In genomic region chr19:45596019-45596418, GRCm38 (mm10) we compare ENCODE assay signal across 9 mouse cellular contexts. TPM values are rescaled to one million over a fixed set of nuclear protein-coding genes. Genes with fewer than 3 reads are reported as not detected.
DNase-seq lines count a peak whose midpoint lies in the region; ATAC-seq and TF ChIP-seq lines count a peak whose summit lies in the region.
"Had no signal": no experiment of that assay in that cellular context is flagged by ENCODE, and none has a peak within 500 bp of the region (broad histone marks: within the 10 kb centered on the region; RNA-seq: fewer than 3 reads in every experiment).

No protein-coding gene starts in this region.

- H3K9me3 ChIP-seq in heart, embryonic 11.5 days (replicated peaks; ENCODE audit: control insufficient read depth, low read length): no peaks in the 10 kb centered on the region
- H3K9me3 ChIP-seq in embryonic facial prominence, embryonic 10.5 days: no peaks in the 10 kb centered on the region
- H3K9me3 ChIP-seq in midbrain, postnatal 0 days (ENCODE audit: low read length): no peaks in the 10 kb centered on the region
- H3K9me3 ChIP-seq in stomach, postnatal 0 days (ENCODE audit: control insufficient read depth, low read length): no peaks in the 10 kb centered on the region

- no peak for TF ChIP-seq CTCF in midbrain, postnatal 0 days (IDR thresholded peaks at IDR 0.05)
- no peak for TF ChIP-seq CTCF in stomach, postnatal 0 days (IDR thresholded peaks at IDR 0.05; ENCODE audit: low read depth)

- 0 out of 2 replicates have a peak, but pooled peaks cover under 1% of the 10 kb centered on the region for H3K36me3 ChIP-seq in heart, embryonic 11.5 days (ENCODE audit: control insufficient read depth, insufficient read depth, low read length)
- 0 out of 2 replicates have a peak, but pooled peaks cover 3% of the 10 kb centered on the region for H3K36me3 ChIP-seq in embryonic facial prominence, embryonic 10.5 days (replicated peaks)
- peaks cover 2% of the 10 kb centered on the region; the same call in 1 of the 2 replicates for H3K36me3 ChIP-seq in midbrain, postnatal 0 days (ENCODE audit: insufficient read depth, low read length)
- no peaks in the 10 kb centered on the region for H3K36me3 ChIP-seq in stomach, postnatal 0 days (ENCODE audit: control insufficient read depth, insufficient read depth, low read length)

- no peak overlapping the region for H3K9ac ChIP-seq in heart, embryonic 11.5 days (ENCODE audit: low read depth, low read length)
- no peak overlapping the region for H3K9ac ChIP-seq in midbrain, postnatal 0 days (replicated peaks; ENCODE audit: low read length, poor library complexity, severe bottlenecking)
- H3K9ac ChIP-seq in stomach, postnatal 0 days (ENCODE audit: low read length): no peak overlapping the region

- ATAC-seq in heart, embryonic 11.5 days (replicated peaks; ENCODE audit: insufficient number of reproducible peaks, low FRiP score, low TSS enrichment): no peak
- no peak for ATAC-seq in midbrain, postnatal 0 days (ENCODE audit: low FRiP score)
- ATAC-seq in stomach, postnatal 0 days (ENCODE audit: low FRiP score, low TSS enrichment): no peak
- ATAC-seq in megakaryocyte progenitor cell, adult 5-6 weeks (replicated peaks; ENCODE audit: poor library complexity): no peak

- 64% methylated on average over 7 of the region's 7 CpGs for WGBS in heart, embryonic 11.5 days (ENCODE audit: insufficient replicate concordance)
- 21% methylated on average over 7 of the region's 7 CpGs for WGBS in embryonic facial prominence, embryonic 10.5 days
- WGBS in midbrain, postnatal 0 days: 18% methylated on average over 7 of the region's 7 CpGs
- WGBS in stomach, postnatal 0 days: 63% methylated on average over 7 of the region's 7 CpGs

- no peak for TF ChIP-seq EP300 in stomach, postnatal 0 days (optimal IDR thresholded peaks at IDR 0.05)

- H3K27ac ChIP-seq in heart, embryonic 11.5 days (ENCODE audit: low read depth, low read length): no peak overlapping the region
- no peak overlapping the region; the same call in 1 of the 2 replicates for H3K27ac ChIP-seq in embryonic facial prominence, embryonic 10.5 days (replicated peaks)
- H3K27ac ChIP-seq in midbrain, postnatal 0 days (ENCODE audit: low read depth, low read length): no peak overlapping the region
- no peak overlapping the region for H3K27ac ChIP-seq in stomach, postnatal 0 days (replicated peaks)

- no peak overlapping the region for H3K4me3 ChIP-seq in heart, embryonic 11.5 days (ENCODE audit: low read depth, low read length)
- no peak overlapping the region for H3K4me3 ChIP-seq in embryonic facial prominence, embryonic 10.5 days
- no peak overlapping the region for H3K4me3 ChIP-seq in midbrain, postnatal 0 days (ENCODE audit: low read depth, low read length)
- no peak overlapping the region for H3K4me3 ChIP-seq in stomach, postnatal 0 days (ENCODE audit: low read depth, low read length)

- H3K27me3 ChIP-seq in heart, embryonic 11.5 days (ENCODE audit: control insufficient read depth, insufficient read depth, low read length): no peaks in the 10 kb centered on the region
- H3K27me3 ChIP-seq in embryonic facial prominence, embryonic 10.5 days (replicated peaks; ENCODE audit: low read depth, poor library complexity, severe bottlenecking): peaks cover 91% of the 10 kb centered on the region
- H3K27me3 ChIP-seq in midbrain, postnatal 0 days (ENCODE audit: insufficient read depth, low read length): no peaks in the 10 kb centered on the region
- H3K27me3 ChIP-seq in stomach, postnatal 0 days (ENCODE audit: control insufficient read depth, insufficient read depth, low read length): no peaks in the 10 kb centered on the region

- peak; percentile 94 for DNase-seq in heart, adult 11 months
- peak; percentile 51 for DNase-seq in embryonic facial prominence, embryonic 10.5 days (ENCODE audit: low spot score)
- DNase-seq in gastrocnemius, postnatal 25 days: peak; percentile 65
- peak; percentile 75 for DNase-seq in midbrain, postnatal 0 days (ENCODE audit: low spot score)
- no peak for DNase-seq in lung, postnatal 36 days
- no peak for DNase-seq in stomach, postnatal 0 days (ENCODE audit: low spot score)
- DNase-seq: kidney, postnatal 36 days had no signal

- no peaks in the 10 kb centered on the region for H3K4me1 ChIP-seq in heart, embryonic 11.5 days (ENCODE audit: control insufficient read depth, insufficient read depth, low read length)
- H3K4me1 ChIP-seq in embryonic facial prominence, embryonic 10.5 days: peaks cover 33% of the 10 kb centered on the region
- H3K4me1 ChIP-seq in midbrain, postnatal 0 days (ENCODE audit: insufficient read depth, low read length): no peaks in the 10 kb centered on the region
- H3K4me1 ChIP-seq in stomach, postnatal 0 days (replicated peaks; ENCODE audit: control insufficient read depth, insufficient read depth): no peaks in the 10 kb centered on the region

- no peak overlapping the region for H3K4me2 ChIP-seq in heart, embryonic 11.5 days
- H3K4me2 ChIP-seq in midbrain, postnatal 0 days (ENCODE audit: low read depth, low read length, poor library complexity, severe bottlenecking): no peak overlapping the region
- no peak overlapping the region for H3K4me2 ChIP-seq in stomach, postnatal 0 days (replicated peaks; ENCODE audit: low read depth)

RNA-seq across cellular contexts. Expression of gene Gm17018, which starts 35.6 kb away (rescaled TPM):
- 32.6 and 35.1 TPM in 2 replicates for polyA plus RNA-seq in heart, embryonic 11.5 days (2014; fragmentation: Nextera tagmentation; extraction: Ambion mirVana)
- polyA plus RNA-seq in embryonic facial prominence, embryonic 10.5 days (2016; fragmentation: Nextera tagmentation; extraction: Ambion mirVana): 50.3 and 50.8 TPM in 2 replicates
- 10 to 100 TPM; 16.3 to 16.5 TPM for total RNA-seq in gastrocnemius, postnatal 25 days (2021)
- total RNA-seq in midbrain, postnatal 0 days (2014; rRNA removed): 15.7 and 20.9 TPM in 2 replicates
- polyA plus RNA-seq in midbrain, postnatal 0 days (2015; fragmentation: Nextera tagmentation; extraction: Ambion mirVana): 83.7 and 84.4 TPM in 2 replicates
- polyA plus RNA-seq in stomach, postnatal 0 days (2015; fragmentation: Nextera tagmentation; extraction: Ambion mirVana): 28.8 and 30.4 TPM in 2 replicates
- 21.1 and 32.4 TPM in 2 replicates for total RNA-seq in megakaryocyte progenitor cell, adult 5-6 weeks (2015)
- 39.5 and 40.6 TPM in 2 replicates for total RNA-seq in megakaryocyte progenitor cell, adult 5-6 weeks (2017)

RNA-seq across cellular contexts. Expression of gene Poll, which starts 35.7 kb away (rescaled TPM):
- 13.6 and 13.9 TPM in 2 replicates for polyA plus RNA-seq in heart, embryonic 11.5 days (2014; fragmentation: Nextera tagmentation; extraction: Ambion mirVana)
- polyA plus RNA-seq in embryonic facial prominence, embryonic 10.5 days (2016; fragmentation: Nextera tagmentation; extraction: Ambion mirVana): 23.3 and 23.8 TPM in 2 replicates
- total RNA-seq in gastrocnemius, postnatal 25 days (2021): 10 to 100 TPM; 12.5 to 13.2 TPM
- total RNA-seq in midbrain, postnatal 0 days (2014; rRNA removed): 9.9 and 12.1 TPM in 2 replicates
- 8.9 and 10.4 TPM in 2 replicates for polyA plus RNA-seq in midbrain, postnatal 0 days (2015; fragmentation: Nextera tagmentation; extraction: Ambion mirVana)
- polyA plus RNA-seq in stomach, postnatal 0 days (2015; fragmentation: Nextera tagmentation; extraction: Ambion mirVana): 6.0 and 6.1 TPM in 2 replicates
- 5.6 and 7.0 TPM in 2 replicates for total RNA-seq in megakaryocyte progenitor cell, adult 5-6 weeks (2015)
- total RNA-seq in megakaryocyte progenitor cell, adult 5-6 weeks (2017): 13.2 and 18.5 TPM in 2 replicates

Comparison
In these comparisons a context has a peak if more than half of its experiments do, and no peak if none do; other contexts are left out.
1. DNase-seq: peak in heart, adult 11 months (single experiment), embryonic facial prominence, embryonic 10.5 days (single experiment), gastrocnemius, postnatal 25 days (single experiment) and midbrain, postnatal 0 days (single experiment); none in lung, postnatal 36 days (single experiment) and stomach, postnatal 0 days (single experiment).